Mouse (Mus musculus) left cerebral cortex, adult 2 months (tissue): Measurements from ENCODE around the gene Nuak2. TPM values are rescaled to one million over a fixed set of nuclear protein-coding genes. Genes with fewer than 3 reads are reported as not detected.

Experiments
- DNase-seq, 2 experiments: peaks; one replicate each; pipeline ENCODE4 v3.0.0; 2021 to 2022; ENCODE audit warnings: low spot score in 2 of 2, mixed read lengths in 1 of 2; ENCODE audit errors: extremely low spot score in 1 of 2
- H3K27ac ChIP-seq: fragments of 200-600 bp; 2 replicates; pipeline ENCODE4 v1.8.1; 2022
- H3K4me3 ChIP-seq: fragments of 200-600 bp; 2 replicates; pipeline ENCODE4 v1.8.1; 2022
- CTCF ChIP-seq: fragments of 200-600 bp; IDR thresholded peaks from 2 replicates; pipeline ENCODE4 v1.8.1; 2022; ENCODE audit warnings: antibody characterized with exemption, mild to moderate bottlenecking, moderate library complexity
- intact Hi-C: fragments of 180-260 bp; cut with DNase I; formaldehyde crosslinking; loops from one replicate; pipeline ENCODE4 v1.15.1; 2025
- total RNA-seq, 2 experiments: library from RNA; stranded (reverse); gene quantifications; 2 replicates each; pipeline ENCODE4 v1.2.3; 2021

Gene Nuak2
- total RNA-seq, 2 experiments from 2014 or later = 1.4 TPM

- intact Hi-C loops = loop anchor here (2.0 kb wide), 2 partner anchors 51 to 111 kb away; partner anchors contain the start of genes Dstyk and Rbbp5
- no peak for TF ChIP-seq CTCF
- no peak for DNase-seq
- H3K27ac ChIP-seq = peak overlapping the region; percentile 58; the same call in 1 of the 2 replicates
- no peak overlapping the region for H3K4me3 ChIP-seq
Measured at GRCm38 (mm10) chr1:132365645-132366044, 49.7 kb downstream of the Nuak2 start.

GRCm38 (mm10) chr1:132366235-132366634 lies 50.3 kb downstream of the Nuak2 start:
- peak overlapping the region; percentile 58 for H3K27ac ChIP-seq
- no peak for DNase-seq
- intact Hi-C loops = loop anchor here (2.0 kb wide), 2 partner anchors 51 to 111 kb away; partner anchors contain the start of genes Dstyk and Rbbp5
- H3K4me3 ChIP-seq = no peak overlapping the region
- no peak for TF ChIP-seq CTCF

- TF ChIP-seq CTCF = no peak
- Histone ChIP-seq H3K4me3 (no peak overlapping the region), H3K27ac (peak overlapping the region; percentile 20; the same call in 1 of the 2 replicates)
- DNase-seq = no peak
- intact Hi-C loops = loop anchor here (1.0 to 2.0 kb wide), 3 partner anchors 23 to 110 kb away; partner anchors contain the start of genes Dstyk and Rbbp5
Measured at GRCm38 (mm10) chr1:132366937-132367336, 51.0 kb downstream of the Nuak2 start.

- H3K27ac ChIP-seq = no peak overlapping the region
- intact Hi-C loops = loop anchor here (1.0 to 2.0 kb wide), 3 partner anchors 22 to 109 kb away; partner anchors contain the start of genes Dstyk and Rbbp5
- peak; percentile 90 for TF ChIP-seq CTCF
- H3K4me3 ChIP-seq = no peak overlapping the region
- peak; percentile 84 for DNase-seq
Measured at GRCm38 (mm10) chr1:132367692-132368506, 52.0 kb downstream of the Nuak2 start.

GRCm38 (mm10) chr1:132370681-132371173 lies 54.8 kb downstream of the Nuak2 start:
- intact Hi-C loops = no loop called here
- no peak for TF ChIP-seq CTCF
- H3K4me3 ChIP-seq = no peak overlapping the region
- no peak for DNase-seq
- H3K27ac ChIP-seq = peak overlapping the region; percentile 51

- Histone ChIP-seq H3K4me3 (no peak overlapping the region), H3K27ac (peak overlapping the region; percentile 44; the same call in 1 of the 2 replicates)
- DNase-seq = no peak
- no peak for TF ChIP-seq CTCF
- intact Hi-C loops = no loop called here
Measured at GRCm38 (mm10) chr1:132371298-132372081, 55.6 kb downstream of the Nuak2 start.

GRCm38 (mm10) chr1:132372354-132372753 lies 56.4 kb downstream of the Nuak2 start:
- TF ChIP-seq CTCF = no peak
- intact Hi-C loops = no loop called here
- Histone ChIP-seq H3K4me3 (no peak overlapping the region), H3K27ac (peak overlapping the region; percentile 44; the same call in 1 of the 2 replicates)
- no peak for DNase-seq

- H3K4me3 ChIP-seq = no peak overlapping the region
- no peak for DNase-seq
- peak overlapping the region; percentile 44; the same call in 1 of the 2 replicates for H3K27ac ChIP-seq
- TF ChIP-seq CTCF = no peak
- intact Hi-C loops = no loop called here
Measured at GRCm38 (mm10) chr1:132372896-132373534, 57.1 kb downstream of the Nuak2 start.

GRCm38 (mm10) chr1:132374140-132374872 lies 58.4 kb downstream of the Nuak2 start:
- intact Hi-C loops = no loop called here
- DNase-seq = no peak
- Histone ChIP-seq H3K4me3 (no peak overlapping the region), H3K27ac (peak overlapping the region; percentile 42; the same call in 1 of the 2 replicates)
- no peak for TF ChIP-seq CTCF

GRCm38 (mm10) chr1:132374873-132375244 lies 58.9 kb downstream of the Nuak2 start:
- DNase-seq = no peak
- TF ChIP-seq CTCF = no peak
- intact Hi-C loops = no loop called here
- Histone ChIP-seq H3K4me3 (no peak overlapping the region), H3K27ac (peak overlapping the region; percentile 42)

GRCm38 (mm10) chr1:132375256-132375655 lies 59.3 kb downstream of the Nuak2 start:
- no peak for DNase-seq
- intact Hi-C loops = no loop called here
- Histone ChIP-seq H3K4me3 (no peak overlapping the region), H3K27ac (peak overlapping the region; percentile 64)
- TF ChIP-seq CTCF = no peak
